Mouse (Mus musculus) frontal cortex, postnatal 14 days (tissue): ENCODE results near the gene Spata33.
"Not testable (repeated sequence)": the region's sequence is repeated elsewhere in the genome, so short reads cannot be mapped to it uniquely, and the experiment has no call there.

Experiments
- DNase-seq, 2 experiments: peaks; one replicate each; pipeline ENCODE4 v3.0.0; 2022; ENCODE audit warnings: low spot score in 2 of 2

The Spata33 gene

DNA sequence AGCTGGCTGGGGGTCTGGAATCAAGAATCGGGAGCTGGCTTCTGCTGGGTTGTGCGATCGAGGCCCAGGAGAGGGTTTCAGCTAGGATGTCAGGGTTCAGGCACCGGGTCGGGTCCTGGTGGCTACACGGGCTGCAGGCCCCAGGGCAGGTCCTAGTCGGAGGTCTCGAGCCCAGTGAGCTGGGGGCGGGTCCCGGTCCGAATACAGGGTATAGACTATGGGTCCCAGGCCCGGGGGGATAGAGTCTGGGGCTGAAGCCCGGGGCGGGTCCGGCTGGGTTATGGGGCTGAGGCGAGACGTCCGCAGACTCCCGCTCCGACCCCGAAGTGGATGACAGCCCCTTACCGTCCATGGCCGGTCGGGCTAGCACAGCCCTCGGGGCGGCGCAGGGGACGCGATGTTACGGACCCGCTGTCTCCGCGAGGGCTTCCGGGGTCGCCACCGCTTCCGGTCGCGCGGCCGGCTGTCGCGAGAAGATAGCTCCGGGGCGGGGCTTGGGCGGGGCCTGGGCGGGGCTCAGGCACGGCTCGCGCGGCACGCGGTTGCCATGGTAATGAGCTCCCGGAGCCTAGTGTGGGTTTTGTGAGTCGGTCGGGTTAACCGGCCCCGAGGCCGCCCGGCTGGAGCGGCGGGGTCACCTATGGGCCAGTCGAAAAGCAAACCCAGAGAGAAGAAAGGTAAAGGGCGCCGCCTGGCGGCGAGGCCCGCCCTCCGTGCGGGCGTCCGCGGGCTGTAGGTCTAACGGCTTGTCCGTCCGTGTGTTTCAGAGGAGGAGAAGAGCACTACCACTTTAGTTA lies at the start of gene Spata33, which contains the start of gene Chmp1a:
TSS of gene Spata33 (plus strand) at position 512 of the 797 bp plus-strand sequence.
TSS of gene Chmp1a (minus strand) at position 443 of the 797 bp plus-strand sequence.
- DNase-seq = peak; percentile 80 to 82

- no peak for DNase-seq
Measured at GRCm38 (mm10) chr8:123181391-123181790, 31.2 kb upstream of the Spata33 start.

GRCm38 (mm10) chr8:123185566-123186409 lies 26.8 kb upstream of the Spata33 start, which contains the start of gene Dpep1:
TSS of gene Dpep1 (plus strand) at chr8:123186242.
- DNase-seq = no peak

GRCm38 (mm10) chr8:123188006-123188405 lies 24.6 kb upstream of the Spata33 start:
- DNase-seq = no peak

DNA sequence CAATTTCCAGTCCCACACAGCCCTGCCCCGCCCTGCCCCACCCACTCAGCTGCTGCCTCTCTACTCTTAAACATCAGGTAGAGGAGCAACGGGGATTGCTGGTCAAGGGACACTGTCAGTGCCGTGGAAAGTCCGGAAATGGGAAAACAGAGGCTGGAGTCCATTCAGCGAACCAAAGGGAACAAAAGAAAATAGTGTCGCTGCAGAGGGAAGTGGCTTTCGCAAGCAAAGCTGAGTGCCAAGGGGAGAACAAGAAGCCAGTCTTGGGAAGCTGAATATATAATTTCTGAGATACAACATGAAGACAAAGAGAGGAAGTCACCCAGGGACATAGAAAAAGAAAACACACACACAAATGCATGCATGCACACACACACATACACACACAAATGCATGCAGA lies 23.8 kb upstream of the Spata33 start:
- no peak for DNase-seq

- peak; percentile 52 to 71 for DNase-seq
Measured at GRCm38 (mm10) chr8:123190678-123191077, 22.0 kb upstream of the Spata33 start.

- DNase-seq = no peak
Measured at GRCm38 (mm10) chr8:123191908-123192307, 20.7 kb upstream of the Spata33 start.

DNA sequence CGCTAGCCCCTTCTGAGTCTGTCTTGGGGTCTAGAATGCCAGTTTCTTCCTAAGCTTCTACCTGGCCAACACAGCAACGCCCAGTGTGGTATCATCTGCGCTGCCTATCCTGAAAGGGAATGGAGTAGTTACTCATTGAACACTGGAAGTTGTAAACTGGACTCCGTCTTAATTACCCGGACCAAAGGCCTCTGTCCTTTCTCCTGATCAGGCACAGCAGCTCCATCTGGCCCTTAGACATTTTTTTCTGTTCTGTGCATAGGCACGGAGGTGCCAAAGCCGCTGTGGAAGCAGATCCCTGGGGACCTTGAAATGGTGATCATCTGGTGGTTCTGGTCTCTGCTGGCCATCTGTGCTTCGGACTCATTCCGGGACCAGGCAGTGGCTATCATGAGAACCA lies 18.9 kb upstream of the Spata33 start:
- no peak for DNase-seq

DNA sequence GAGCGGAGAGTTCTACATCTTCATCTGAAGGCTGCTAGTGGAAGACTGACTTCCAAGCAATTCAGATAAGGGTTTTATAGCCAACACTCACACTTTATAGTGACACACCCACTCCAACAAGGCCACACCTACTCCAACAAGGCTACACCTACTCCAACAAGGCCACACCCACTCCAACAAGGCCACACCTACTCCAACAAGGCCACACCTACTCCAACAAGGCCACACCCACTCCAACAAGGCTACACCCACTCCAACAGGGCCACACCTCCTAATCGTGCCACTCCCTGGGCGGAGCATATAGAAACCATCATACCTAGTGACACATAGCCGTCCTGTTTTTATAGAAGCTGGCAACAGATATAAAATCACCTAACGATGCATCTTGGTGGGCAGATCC lies 15.6 kb upstream of the Spata33 start:
- not testable (repeated sequence) for DNase-seq

DNA sequence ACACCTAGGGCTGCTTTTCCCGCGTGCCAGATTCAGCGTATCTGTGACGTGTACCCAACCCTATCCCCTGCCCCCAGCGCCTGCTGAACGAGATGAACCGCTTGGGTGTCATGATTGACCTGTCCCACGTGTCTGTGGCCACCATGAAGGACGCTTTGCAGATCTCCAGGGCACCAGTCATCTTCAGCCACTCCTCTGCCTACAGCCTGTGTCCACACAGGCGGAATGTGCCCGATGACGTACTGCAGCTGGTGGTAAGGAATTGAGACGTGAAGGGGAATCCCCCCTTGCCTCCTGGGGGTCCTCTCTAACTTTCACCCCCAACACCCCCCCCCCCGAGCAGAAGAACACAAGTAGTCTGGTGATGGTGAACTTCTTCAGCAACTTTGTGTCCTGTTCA lies 12.8 kb upstream of the Spata33 start:
- DNase-seq = no peak

GRCm38 (mm10) chr8:123202288-123202687 lies 10.3 kb upstream of the Spata33 start:
- peak in 1 of 2 experiments; percentile 74 for DNase-seq

DNA sequence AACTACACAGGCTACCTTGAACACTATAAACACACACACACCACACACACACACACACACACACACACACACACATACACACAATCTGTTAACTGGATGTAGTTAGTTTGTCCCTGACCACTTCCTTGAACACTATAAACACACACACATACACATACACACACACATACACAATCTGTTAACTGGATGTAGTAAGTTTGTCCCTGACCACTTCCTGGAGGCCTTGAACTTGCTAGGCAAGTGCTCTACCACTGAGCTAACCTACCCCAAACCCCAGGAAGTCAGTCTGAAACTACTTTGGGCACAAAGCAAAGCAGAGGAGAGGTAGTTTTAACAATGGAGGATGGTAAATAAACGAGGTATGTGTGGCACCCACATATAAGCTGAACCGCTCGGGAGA lies 9.1 kb upstream of the Spata33 start:
- DNase-seq = no peak

DNA sequence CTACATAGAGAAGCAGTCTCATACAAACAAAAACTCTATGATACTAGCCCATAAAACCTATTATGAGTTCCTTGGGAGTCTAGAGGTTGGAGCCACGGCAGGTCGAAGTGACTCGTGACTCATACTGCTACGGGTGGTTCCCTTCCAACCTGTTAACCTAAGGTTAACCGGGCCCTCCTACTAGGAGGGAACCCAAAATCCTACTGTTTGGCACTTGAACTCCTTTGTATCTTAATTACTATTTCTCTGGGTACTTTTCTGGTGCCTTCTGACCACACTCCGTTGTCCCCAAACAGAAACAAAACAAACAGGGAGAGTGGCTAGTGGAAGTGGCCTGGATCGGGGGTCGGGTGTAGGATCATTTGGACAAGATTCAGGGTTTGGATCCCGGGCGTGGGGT lies 756 bp upstream of the Spata33 start:
- no peak for DNase-seq

- no peak for DNase-seq
Measured at GRCm38 (mm10) chr8:123213118-123213772, 613 bp downstream of the Spata33 start.

DNA sequence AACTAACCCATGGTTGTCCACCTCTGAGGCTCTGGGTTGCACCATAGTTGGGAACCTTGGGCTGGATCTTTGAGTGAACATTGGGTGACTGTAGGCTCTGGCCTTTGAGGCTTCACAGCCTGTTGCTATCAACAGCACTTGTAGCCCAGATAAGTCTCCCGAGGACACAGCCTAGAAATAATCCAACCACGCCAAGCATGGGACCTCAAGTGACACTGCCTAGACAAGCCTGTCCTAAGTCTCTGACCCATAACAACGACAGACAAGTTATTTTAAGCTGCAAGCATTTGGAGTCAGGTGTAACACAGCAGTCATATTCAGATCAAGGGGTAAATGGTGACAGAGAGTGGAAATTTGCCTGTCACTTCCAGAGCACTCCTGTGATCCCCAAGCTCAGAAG lies 2.8 kb downstream of the Spata33 start:
- no peak for DNase-seq

GRCm38 (mm10) chr8:123220917-123221316 lies 8.3 kb downstream of the Spata33 start:
- no peak for DNase-seq

DNA sequence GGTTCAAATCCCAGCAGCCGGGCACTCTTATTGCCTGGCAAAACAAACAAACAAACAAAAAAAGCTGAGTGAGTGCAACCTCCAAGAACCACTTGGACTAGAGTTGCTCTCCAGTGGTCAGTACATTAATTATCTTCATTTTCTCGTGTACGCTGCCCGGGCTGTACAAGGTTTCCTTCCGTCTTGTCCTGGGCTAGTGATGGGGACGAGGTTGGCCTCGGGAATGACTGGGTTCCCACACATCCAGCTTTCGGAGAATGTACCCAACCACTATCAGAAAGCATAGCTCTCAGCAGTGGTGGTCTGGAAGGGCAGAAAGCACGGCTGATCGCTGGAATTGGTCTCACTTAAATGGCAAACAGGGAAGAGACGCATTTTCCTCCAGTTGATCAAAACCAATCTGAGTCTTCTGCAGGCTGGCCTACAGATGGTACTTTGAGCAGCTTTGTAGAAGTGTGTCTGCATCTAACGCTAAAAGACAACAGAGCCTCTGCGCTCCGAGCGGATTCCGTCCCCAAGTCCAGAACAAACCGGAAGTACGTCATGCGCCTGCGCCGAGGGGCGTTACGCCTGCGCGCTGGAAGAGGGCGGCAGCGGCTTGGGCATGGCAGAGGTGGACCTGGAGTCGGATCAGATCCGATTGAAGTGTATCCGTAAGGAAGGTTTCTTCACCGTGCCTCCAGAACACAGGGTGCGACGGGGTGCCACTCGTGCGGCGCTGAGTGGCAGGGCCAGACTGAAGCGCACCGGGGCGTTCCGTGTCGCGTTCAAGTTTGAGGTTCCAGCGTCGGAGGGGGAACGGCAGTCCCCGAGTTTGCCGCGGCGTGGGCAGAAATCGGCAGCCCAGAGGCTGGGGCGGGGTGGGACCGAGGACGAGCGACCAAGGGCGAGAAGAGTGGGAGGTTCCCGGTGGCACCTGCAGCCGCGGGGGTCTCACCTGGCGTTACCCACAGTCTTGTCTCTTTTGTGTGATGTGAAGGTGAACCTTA lies 11.9 kb downstream of the Spata33 start, which contains the start of gene Cdk10:
TSS of gene Cdk10 (plus strand) at position 565 of the 989 bp plus-strand sequence.
- DNase-seq = peak; percentile 85 to 90

GRCm38 (mm10) chr8:123228416-123228815 lies 15.8 kb downstream of the Spata33 start:
- no peak for DNase-seq

- not testable (repeated sequence) for DNase-seq
Measured at GRCm38 (mm10) chr8:123230326-123230725, 17.7 kb downstream of the Spata33 start.

DNA sequence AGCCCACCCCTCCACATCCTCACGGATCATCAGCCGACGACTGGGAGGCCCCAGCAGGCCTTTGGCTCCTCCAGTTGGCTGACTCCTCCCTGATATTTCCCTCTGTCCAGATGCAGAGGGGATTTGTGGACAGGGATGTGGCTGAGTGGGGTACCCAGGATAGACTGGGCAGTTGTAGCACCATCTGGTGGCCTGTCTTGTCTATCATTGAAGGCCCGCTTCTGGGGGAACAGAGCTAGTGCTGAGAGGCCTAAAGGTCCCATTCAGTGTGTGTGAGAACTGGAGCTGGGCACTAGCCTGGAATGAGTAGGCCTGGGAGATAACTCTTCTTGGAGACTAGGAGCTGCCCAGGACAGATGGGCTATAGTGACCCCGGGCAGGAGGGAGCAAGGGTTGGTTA lies 19.1 kb downstream of the Spata33 start:
- DNase-seq = peak in 1 of 2 experiments; percentile 32

GRCm38 (mm10) chr8:123232553-123232952 lies 19.9 kb downstream of the Spata33 start:
- no peak for DNase-seq
